Mouse (Mus musculus): ENCODE measurements around the gene Tbccd1. TPM values are rescaled to one million over a fixed set of nuclear protein-coding genes. Genes with fewer than 3 reads are reported as not detected.

Gene Tbccd1
- polyA plus RNA-seq, 1 experiment from 2014 or later: 16.7 TPM

- no peaks in the 10 kb centered on the region for H3K9me3 ChIP-seq (replicated peaks; ENCODE audit: control insufficient read depth, low read length)
- 76% methylated on average over 8 of the region's 8 CpGs for WGBS (ENCODE audit: insufficient replicate concordance)
- no peak overlapping the region for H3K4me3 ChIP-seq (ENCODE audit: low read depth, low read length)
- no peaks in the 10 kb centered on the region for H3K4me1 ChIP-seq (ENCODE audit: control insufficient read depth, insufficient read depth, low read length)
- no peak overlapping the region for H3K27ac ChIP-seq (ENCODE audit: low read depth, low read length)
- H3K27me3 ChIP-seq (ENCODE audit: control insufficient read depth, insufficient read depth, low read length): no peaks in the 10 kb centered on the region
- H3K9ac ChIP-seq (ENCODE audit: low read depth, low read length): no peak overlapping the region
- no peaks in the 10 kb centered on the region for H3K36me3 ChIP-seq (ENCODE audit: control insufficient read depth, insufficient read depth, low read length)
- H3K4me2 ChIP-seq: no peak overlapping the region
- ATAC-seq (replicated peaks; ENCODE audit: insufficient number of reproducible peaks, low FRiP score, low TSS enrichment): no peak
These were observed 32.2 kb upstream of the Tbccd1 start for GRCm38 (mm10) chr16:22889716-22890115.

GRCm38 (mm10) chr16:22888835-22889234 is 31.4 kb upstream of the Tbccd1 start:
- WGBS (ENCODE audit: insufficient replicate concordance): 67% methylated on average over 4 of the region's 4 CpGs
- Histone ChIP-seq H3K9ac (ENCODE audit: low read depth, low read length) (no peak overlapping the region), H3K27me3 (ENCODE audit: control insufficient read depth, insufficient read depth, low read length) (no peaks in the 10 kb centered on the region), H3K4me3 (ENCODE audit: low read depth, low read length) (no peak overlapping the region), H3K4me2 (no peak overlapping the region), H3K9me3 (replicated peaks; ENCODE audit: control insufficient read depth, low read length) (no peaks in the 10 kb centered on the region), H3K36me3 (ENCODE audit: control insufficient read depth, insufficient read depth, low read length) (no peaks in the 10 kb centered on the region), H3K4me1 (ENCODE audit: control insufficient read depth, insufficient read depth, low read length) (no peaks in the 10 kb centered on the region), H3K27ac (ENCODE audit: low read depth, low read length) (no peak overlapping the region)
- no peak for ATAC-seq (replicated peaks; ENCODE audit: insufficient number of reproducible peaks, low FRiP score, low TSS enrichment)

GRCm38 (mm10) chr16:22886726-22887125 is 29.3 kb upstream of the Tbccd1 start:
- Histone ChIP-seq H3K4me1 (ENCODE audit: control insufficient read depth, insufficient read depth, low read length) (no peaks in the 10 kb centered on the region), H3K9ac (ENCODE audit: low read depth, low read length) (no peak overlapping the region), H3K27ac (ENCODE audit: low read depth, low read length) (no peak overlapping the region), H3K4me2 (no peak overlapping the region), H3K27me3 (ENCODE audit: control insufficient read depth, insufficient read depth, low read length) (no peaks in the 10 kb centered on the region), H3K36me3 (ENCODE audit: control insufficient read depth, insufficient read depth, low read length) (no peaks in the 10 kb centered on the region), H3K4me3 (ENCODE audit: low read depth, low read length) (no peak overlapping the region), H3K9me3 (replicated peaks; ENCODE audit: control insufficient read depth, low read length) (no peaks in the 10 kb centered on the region)
- WGBS (ENCODE audit: insufficient replicate concordance): 62% methylated on average over 3 of the region's 3 CpGs
- ATAC-seq (replicated peaks; ENCODE audit: insufficient number of reproducible peaks, low FRiP score, low TSS enrichment): no peak

GRCm38 (mm10) chr16:22885356-22885755 is 27.9 kb upstream of the Tbccd1 start:
- Histone ChIP-seq H3K9ac (ENCODE audit: low read depth, low read length) (no peak overlapping the region), H3K27me3 (ENCODE audit: control insufficient read depth, insufficient read depth, low read length) (no peaks in the 10 kb centered on the region), H3K4me2 (no peak overlapping the region), H3K4me1 (ENCODE audit: control insufficient read depth, insufficient read depth, low read length) (no peaks in the 10 kb centered on the region), H3K9me3 (replicated peaks; ENCODE audit: control insufficient read depth, low read length) (no peaks in the 10 kb centered on the region), H3K27ac (ENCODE audit: low read depth, low read length) (no peak overlapping the region), H3K4me3 (ENCODE audit: low read depth, low read length) (no peak overlapping the region), H3K36me3 (ENCODE audit: control insufficient read depth, insufficient read depth, low read length) (no peaks in the 10 kb centered on the region)
- 32% methylated on average over 4 of the region's 4 CpGs for WGBS (ENCODE audit: insufficient replicate concordance)
- no peak for ATAC-seq (replicated peaks; ENCODE audit: insufficient number of reproducible peaks, low FRiP score, low TSS enrichment)

- WGBS (ENCODE audit: insufficient replicate concordance): 78% methylated on average over 5 of the region's 5 CpGs
These were observed 26.0 kb upstream of the Tbccd1 start for GRCm38 (mm10) chr16:22883441-22883840.

GRCm38 (mm10) chr16:22881487-22881886 is 24.0 kb upstream of the Tbccd1 start:
- Histone ChIP-seq H3K9ac (ENCODE audit: low read depth, low read length) (no peak overlapping the region), H3K27me3 (ENCODE audit: control insufficient read depth, insufficient read depth, low read length) (no peaks in the 10 kb centered on the region), H3K4me2 (no peak overlapping the region), H3K36me3 (ENCODE audit: control insufficient read depth, insufficient read depth, low read length) (no peaks in the 10 kb centered on the region), H3K4me3 (ENCODE audit: low read depth, low read length) (no peak overlapping the region), H3K4me1 (ENCODE audit: control insufficient read depth, insufficient read depth, low read length) (no peaks in the 10 kb centered on the region), H3K27ac (ENCODE audit: low read depth, low read length) (no peak overlapping the region), H3K9me3 (replicated peaks; ENCODE audit: control insufficient read depth, low read length) (no peaks in the 10 kb centered on the region)
- ATAC-seq (replicated peaks; ENCODE audit: insufficient number of reproducible peaks, low FRiP score, low TSS enrichment): no peak
- 49% methylated on average over 4 of the region's 4 CpGs for WGBS (ENCODE audit: insufficient replicate concordance)

More at GRCm38 (mm10) chr16:22883441-22883840, 26.0 kb upstream of the Tbccd1 start:
- no peak for ATAC-seq (replicated peaks; ENCODE audit: insufficient number of reproducible peaks, low FRiP score, low TSS enrichment)
- Histone ChIP-seq H3K4me3 (ENCODE audit: low read depth, low read length) (no peak overlapping the region), H3K9ac (ENCODE audit: low read depth, low read length) (no peak overlapping the region), H3K27me3 (ENCODE audit: control insufficient read depth, insufficient read depth, low read length) (no peaks in the 10 kb centered on the region), H3K36me3 (ENCODE audit: control insufficient read depth, insufficient read depth, low read length) (no peaks in the 10 kb centered on the region), H3K4me1 (ENCODE audit: control insufficient read depth, insufficient read depth, low read length) (no peaks in the 10 kb centered on the region), H3K4me2 (no peak overlapping the region), H3K9me3 (replicated peaks; ENCODE audit: control insufficient read depth, low read length) (no peaks in the 10 kb centered on the region), H3K27ac (ENCODE audit: low read depth, low read length) (no peak overlapping the region)

- no peaks in the 10 kb centered on the region for H3K9me3 ChIP-seq (replicated peaks; ENCODE audit: control insufficient read depth, low read length)
- H3K9ac ChIP-seq (ENCODE audit: low read depth, low read length): no peak overlapping the region
- H3K27ac ChIP-seq (ENCODE audit: low read depth, low read length): no peak overlapping the region
- H3K4me2 ChIP-seq: no peak overlapping the region
- no peaks in the 10 kb centered on the region for H3K27me3 ChIP-seq (ENCODE audit: control insufficient read depth, insufficient read depth, low read length)
- 24% methylated on average over 6 of the region's 6 CpGs for WGBS (ENCODE audit: insufficient replicate concordance)
- no peaks in the 10 kb centered on the region for H3K4me1 ChIP-seq (ENCODE audit: control insufficient read depth, insufficient read depth, low read length)
- H3K36me3 ChIP-seq (ENCODE audit: control insufficient read depth, insufficient read depth, low read length): no peaks in the 10 kb centered on the region
- ATAC-seq (replicated peaks; ENCODE audit: insufficient number of reproducible peaks, low FRiP score, low TSS enrichment): no peak
- H3K4me3 ChIP-seq (ENCODE audit: low read depth, low read length): no peak overlapping the region
These were observed 23.4 kb upstream of the Tbccd1 start for GRCm38 (mm10) chr16:22880900-22881299.

- H3K27me3 ChIP-seq (ENCODE audit: control insufficient read depth, insufficient read depth, low read length): no peaks in the 10 kb centered on the region
- ATAC-seq (replicated peaks; ENCODE audit: insufficient number of reproducible peaks, low FRiP score, low TSS enrichment): no peak
- WGBS (ENCODE audit: insufficient replicate concordance): 70% methylated on average over 7 of the region's 7 CpGs
- H3K4me1 ChIP-seq (ENCODE audit: control insufficient read depth, insufficient read depth, low read length): no peaks in the 10 kb centered on the region
- no peaks in the 10 kb centered on the region for H3K36me3 ChIP-seq (ENCODE audit: control insufficient read depth, insufficient read depth, low read length)
- no peak overlapping the region for H3K9ac ChIP-seq (ENCODE audit: low read depth, low read length)
- H3K27ac ChIP-seq (ENCODE audit: low read depth, low read length): no peak overlapping the region
- H3K4me3 ChIP-seq (ENCODE audit: low read depth, low read length): no peak overlapping the region
- H3K4me2 ChIP-seq: no peak overlapping the region
- no peaks in the 10 kb centered on the region for H3K9me3 ChIP-seq (replicated peaks; ENCODE audit: control insufficient read depth, low read length)
These were observed 22.6 kb upstream of the Tbccd1 start for GRCm38 (mm10) chr16:22879945-22880595.

GRCm38 (mm10) chr16:22878716-22879115 is 21.2 kb upstream of the Tbccd1 start:
- Histone ChIP-seq H3K4me1 (ENCODE audit: control insufficient read depth, insufficient read depth, low read length) (no peaks in the 10 kb centered on the region), H3K4me2 (no peak overlapping the region), H3K4me3 (ENCODE audit: low read depth, low read length) (no peak overlapping the region), H3K36me3 (ENCODE audit: control insufficient read depth, insufficient read depth, low read length) (no peaks in the 10 kb centered on the region), H3K9me3 (replicated peaks; ENCODE audit: control insufficient read depth, low read length) (no peaks in the 10 kb centered on the region), H3K9ac (ENCODE audit: low read depth, low read length) (no peak overlapping the region), H3K27me3 (ENCODE audit: control insufficient read depth, insufficient read depth, low read length) (no peaks in the 10 kb centered on the region), H3K27ac (ENCODE audit: low read depth, low read length) (no peak overlapping the region)
- WGBS (ENCODE audit: insufficient replicate concordance): 71% methylated on average over 7 of the region's 7 CpGs
- no peak for ATAC-seq (replicated peaks; ENCODE audit: insufficient number of reproducible peaks, low FRiP score, low TSS enrichment)

All from heart, embryonic 11.5 days (tissue).